Mouse (Mus musculus): ENCODE measurements at regions not wholly inside any gene's neighbourhood (a gene's known extent, or its start where the extent isn't known, plus 50 kb on each side); places are given as distances from the start of the nearest gene placed in this dataset.
A peak's percentile ranks its signal among the peaks of the same experiment; 100 is the strongest.

GRCm38 (mm10) chr1:120964179-120964517 is 361.9 kb downstream of the En1 start:
- H3K4me3 ChIP-seq (ENCODE audit: insufficient read depth, poor library complexity, severe bottlenecking) = no peak overlapping the region
- no peaks in the 10 kb centered on the region for H3K36me3 ChIP-seq (ENCODE audit: control insufficient read depth, insufficient read depth)
- no peak overlapping the region for H3ac ChIP-seq (ENCODE audit: control insufficient read depth, insufficient read length, low read depth)
- no peaks in the 10 kb centered on the region for H3K79me2 ChIP-seq (ENCODE audit: control insufficient read depth, insufficient read depth)
- no peaks in the 10 kb centered on the region for H3K27me3 ChIP-seq (ENCODE audit: control insufficient read depth, insufficient read depth, insufficient read length)
- no peaks in the 10 kb centered on the region for H3K79me3 ChIP-seq (ENCODE audit: low read depth)
- TF ChIP-seq USF1 (IDR thresholded peaks at IDR 0.05; ENCODE audit: low read depth) = no peak
- no peak for TF ChIP-seq CEBPB (IDR thresholded peaks at IDR 0.05; ENCODE audit: low read depth)
- no peak for TF ChIP-seq MYOD1 (IDR thresholded peaks at IDR 0.05; ENCODE audit: control insufficient read depth, insufficient read length, low read depth)
- TF ChIP-seq MYOG (IDR thresholded peaks at IDR 0.05; ENCODE audit: control insufficient read depth, extremely low read depth, insufficient read length) = no peak
- no peak for TF ChIP-seq MAX (IDR thresholded peaks at IDR 0.05)

DNA sequence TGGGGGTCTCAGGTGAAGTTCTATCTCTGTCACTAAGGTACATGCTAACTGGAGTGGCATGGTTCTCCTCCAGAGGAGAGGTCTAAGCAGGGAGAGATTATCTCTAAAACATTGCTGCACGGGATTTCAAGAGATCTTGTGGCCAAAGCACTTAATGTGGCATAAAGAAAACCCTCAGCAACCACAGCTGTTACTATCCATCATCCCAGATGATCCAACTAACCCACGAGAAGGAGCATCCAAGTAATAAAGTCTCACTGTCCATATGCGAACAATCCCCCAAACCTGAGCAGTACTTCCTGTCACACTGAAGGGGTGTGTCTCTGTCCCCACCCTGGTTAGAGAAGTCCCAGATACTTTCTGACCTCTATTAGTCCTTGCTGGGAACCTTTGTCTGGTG is 363.9 kb downstream of the En1 start:
- no peak overlapping the region for H3ac ChIP-seq (ENCODE audit: control insufficient read depth, insufficient read length, low read depth)
- peak; percentile 91 for TF ChIP-seq MYOD1 (IDR thresholded peaks at IDR 0.05; ENCODE audit: control insufficient read depth, insufficient read length, low read depth)
- TF ChIP-seq USF1 (IDR thresholded peaks at IDR 0.05; ENCODE audit: low read depth) = no peak
- no peaks in the 10 kb centered on the region for H3K79me3 ChIP-seq (ENCODE audit: low read depth)
- no peaks in the 10 kb centered on the region for H3K36me3 ChIP-seq (ENCODE audit: control insufficient read depth, insufficient read depth)
- no peaks in the 10 kb centered on the region for H3K27me3 ChIP-seq (ENCODE audit: control insufficient read depth, insufficient read depth, insufficient read length)
- H3K4me3 ChIP-seq (ENCODE audit: insufficient read depth, poor library complexity, severe bottlenecking) = no peak overlapping the region
- H3K79me2 ChIP-seq (ENCODE audit: control insufficient read depth, insufficient read depth) = no peaks in the 10 kb centered on the region

GRCm38 (mm10) chr1:120974661-120975060 is 357.7 kb downstream of the Insig2 start:
- TF ChIP-seq USF1 (IDR thresholded peaks at IDR 0.05; ENCODE audit: low read depth) (no peak), MYOG (IDR thresholded peaks at IDR 0.05; ENCODE audit: control insufficient read depth, extremely low read depth, insufficient read length) (no peak), CTCF (IDR thresholded peaks at IDR 0.05; ENCODE audit: control insufficient read depth, insufficient read depth, insufficient read length) (no peak), CEBPB (IDR thresholded peaks at IDR 0.05; ENCODE audit: low read depth) (no peak), FOSL1 (IDR thresholded peaks at IDR 0.05; ENCODE audit: insufficient read depth, low read length, poor library complexity, severe bottlenecking) (no peak), MYOD1 (IDR thresholded peaks at IDR 0.05; ENCODE audit: control insufficient read depth, insufficient read length, low read depth) (no peak), MAX (IDR thresholded peaks at IDR 0.05) (no peak)
- Histone ChIP-seq H3ac (ENCODE audit: control insufficient read depth, insufficient read length, low read depth) (no peak overlapping the region), H3K79me3 (ENCODE audit: low read depth) (no peaks in the 10 kb centered on the region), H3K4me3 (ENCODE audit: insufficient read depth, poor library complexity, severe bottlenecking) (no peak overlapping the region), H3K36me3 (ENCODE audit: control insufficient read depth, insufficient read depth) (no peaks in the 10 kb centered on the region), H3K27me3 (ENCODE audit: control insufficient read depth, insufficient read depth, insufficient read length) (no peaks in the 10 kb centered on the region), H3K79me2 (ENCODE audit: control insufficient read depth, insufficient read depth) (no peaks in the 10 kb centered on the region)

DNA sequence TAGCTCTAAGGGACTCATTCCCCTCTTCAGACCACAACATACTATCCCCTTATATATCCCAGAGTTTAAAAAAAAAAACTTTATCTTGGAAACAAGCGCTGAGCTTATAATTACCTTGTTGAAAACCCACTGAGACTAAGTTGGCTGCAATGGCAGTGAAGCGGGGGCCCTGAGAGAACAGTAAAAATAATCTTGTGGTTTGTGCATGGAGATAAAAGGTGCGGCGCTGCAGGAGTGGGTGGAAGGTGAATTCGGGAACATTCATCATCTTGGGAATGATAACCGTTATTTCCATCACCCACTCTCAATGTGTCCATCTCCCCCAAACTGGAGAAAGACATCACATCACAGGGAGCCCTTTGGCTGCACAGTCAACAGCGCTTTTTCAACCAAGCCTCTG is 327.9 kb downstream of the Insig2 start:
- no peaks in the 10 kb centered on the region for H3K27me3 ChIP-seq (ENCODE audit: control insufficient read depth, insufficient read depth, insufficient read length)
- H3K4me3 ChIP-seq (ENCODE audit: insufficient read depth, poor library complexity, severe bottlenecking) = no peak overlapping the region
- H3K79me2 ChIP-seq (ENCODE audit: control insufficient read depth, insufficient read depth) = no peaks in the 10 kb centered on the region
- TF ChIP-seq USF1 (IDR thresholded peaks at IDR 0.05; ENCODE audit: low read depth) = no peak
- no peak for TF ChIP-seq CTCF (IDR thresholded peaks at IDR 0.05; ENCODE audit: control insufficient read depth, insufficient read depth, insufficient read length)
- TF ChIP-seq CEBPB (IDR thresholded peaks at IDR 0.05; ENCODE audit: low read depth) = no peak
- no peak for TF ChIP-seq MAX (IDR thresholded peaks at IDR 0.05)
- TF ChIP-seq MYOD1 (IDR thresholded peaks at IDR 0.05; ENCODE audit: control insufficient read depth, insufficient read length, low read depth) = no peak
- TF ChIP-seq FOSL1 (IDR thresholded peaks at IDR 0.05; ENCODE audit: insufficient read depth, low read length, poor library complexity, severe bottlenecking) = no peak
- no peak for TF ChIP-seq MYOG (IDR thresholded peaks at IDR 0.05; ENCODE audit: control insufficient read depth, extremely low read depth, insufficient read length)
- H3K79me3 ChIP-seq (ENCODE audit: low read depth) = no peaks in the 10 kb centered on the region
- H3K36me3 ChIP-seq (ENCODE audit: control insufficient read depth, insufficient read depth) = no peaks in the 10 kb centered on the region
- no peak overlapping the region for H3ac ChIP-seq (ENCODE audit: control insufficient read depth, insufficient read length, low read depth)

GRCm38 (mm10) chr1:121005198-121005597 is 327.2 kb downstream of the Insig2 start:
- H3K36me3 ChIP-seq (ENCODE audit: control insufficient read depth, insufficient read depth) = no peaks in the 10 kb centered on the region
- TF ChIP-seq FOSL1 (IDR thresholded peaks at IDR 0.05; ENCODE audit: insufficient read depth, low read length, poor library complexity, severe bottlenecking) = no peak
- TF ChIP-seq CTCF (IDR thresholded peaks at IDR 0.05; ENCODE audit: control insufficient read depth, insufficient read depth, insufficient read length) = no peak
- no peak for TF ChIP-seq MYOG (IDR thresholded peaks at IDR 0.05; ENCODE audit: control insufficient read depth, extremely low read depth, insufficient read length)
- TF ChIP-seq MYOD1 (IDR thresholded peaks at IDR 0.05; ENCODE audit: control insufficient read depth, insufficient read length, low read depth) = no peak
- TF ChIP-seq CEBPB (IDR thresholded peaks at IDR 0.05; ENCODE audit: low read depth) = no peak
- TF ChIP-seq MAX (IDR thresholded peaks at IDR 0.05) = no peak
- no peak for TF ChIP-seq USF1 (IDR thresholded peaks at IDR 0.05; ENCODE audit: low read depth)
- no peak overlapping the region for H3K4me3 ChIP-seq (ENCODE audit: insufficient read depth, poor library complexity, severe bottlenecking)
- no peak overlapping the region for H3ac ChIP-seq (ENCODE audit: control insufficient read depth, insufficient read length, low read depth)
- no peaks in the 10 kb centered on the region for H3K79me3 ChIP-seq (ENCODE audit: low read depth)
- no peaks in the 10 kb centered on the region for H3K79me2 ChIP-seq (ENCODE audit: control insufficient read depth, insufficient read depth)
- H3K27me3 ChIP-seq (ENCODE audit: control insufficient read depth, insufficient read depth, insufficient read length) = no peaks in the 10 kb centered on the region

GRCm38 (mm10) chr1:121012126-121012525 is 320.3 kb downstream of the Insig2 start:
- Histone ChIP-seq H3K79me2 (ENCODE audit: control insufficient read depth, insufficient read depth) (no peaks in the 10 kb centered on the region), H3K4me3 (ENCODE audit: insufficient read depth, poor library complexity, severe bottlenecking) (no peak overlapping the region), H3K36me3 (ENCODE audit: control insufficient read depth, insufficient read depth) (no peaks in the 10 kb centered on the region), H3ac (ENCODE audit: control insufficient read depth, insufficient read length, low read depth) (no peak overlapping the region), H3K27me3 (ENCODE audit: control insufficient read depth, insufficient read depth, insufficient read length) (no peaks in the 10 kb centered on the region), H3K79me3 (ENCODE audit: low read depth) (no peaks in the 10 kb centered on the region)
- TF ChIP-seq CEBPB (IDR thresholded peaks at IDR 0.05; ENCODE audit: low read depth) (no peak), USF1 (IDR thresholded peaks at IDR 0.05; ENCODE audit: low read depth) (no peak), FOSL1 (IDR thresholded peaks at IDR 0.05; ENCODE audit: insufficient read depth, low read length, poor library complexity, severe bottlenecking) (no peak), MAX (IDR thresholded peaks at IDR 0.05) (no peak), CTCF (IDR thresholded peaks at IDR 0.05; ENCODE audit: control insufficient read depth, insufficient read depth, insufficient read length) (no peak), MYOD1 (IDR thresholded peaks at IDR 0.05; ENCODE audit: control insufficient read depth, insufficient read length, low read depth) (no peak), MYOG (IDR thresholded peaks at IDR 0.05; ENCODE audit: control insufficient read depth, extremely low read depth, insufficient read length) (no peak)
